ENCODE assay signal across 16 mouse cellular contexts in the genomic region with DNA sequence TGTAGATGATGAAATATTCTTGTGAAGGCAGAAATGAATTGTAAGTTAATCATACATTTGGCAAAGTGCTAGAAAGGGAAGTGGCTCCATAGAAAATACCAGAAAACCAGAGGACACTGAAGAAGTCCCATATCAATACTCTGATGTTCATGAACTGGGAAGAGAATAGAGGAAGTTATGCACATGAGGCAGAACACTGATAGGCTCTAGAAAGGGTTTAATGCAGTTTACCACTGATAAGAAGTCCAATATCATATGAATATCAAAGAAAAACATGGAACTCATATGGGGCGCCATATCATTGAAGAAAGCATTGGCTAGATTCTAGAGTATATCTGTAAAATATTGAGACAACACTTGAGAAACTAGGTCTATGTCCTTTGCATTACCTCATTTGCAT.
"Had no signal": no experiment of that assay in that cellular context is flagged by ENCODE, and none has a peak within 500 bp of the region (broad histone marks: within the 10 kb centered on the region; RNA-seq: fewer than 3 reads in every experiment).

No protein-coding gene starts in this region.

- DNase-seq: retina, postnatal 1 day; right cerebral cortex, adult 18-20 months; right cerebral cortex, postnatal 14 days; right cerebral cortex, postnatal 25 days; right cerebral cortex, postnatal 4 days; spleen, adult 18-20 months; thymus, adult 18-20 months; thymus, adult 2 months; thymus, postnatal 14 days; thymus, postnatal 25 days; thymus, postnatal 36 days; thymus, postnatal 4 days had no signal

- H3K4me2 ChIP-seq: neural tube, embryonic 13.5 days; neural tube, embryonic 15.5 days; stomach, embryonic 15.5 days had no signal

- H3K36me3 ChIP-seq: neural tube, embryonic 13.5 days; neural tube, embryonic 15.5 days; stomach, embryonic 15.5 days had no signal

- H3K9ac ChIP-seq: neural tube, embryonic 13.5 days; neural tube, embryonic 15.5 days; stomach, embryonic 15.5 days had no signal

- H3K9me3 ChIP-seq: neural tube, embryonic 13.5 days; neural tube, embryonic 15.5 days; stomach, embryonic 15.5 days had no signal

- H3K4me1 ChIP-seq: neural tube, embryonic 13.5 days; neural tube, embryonic 15.5 days; stomach, embryonic 15.5 days had no signal

- H3K4me3 ChIP-seq: neural tube, embryonic 13.5 days; neural tube, embryonic 15.5 days; stomach, embryonic 15.5 days had no signal

- H3K27ac ChIP-seq: neural tube, embryonic 13.5 days; neural tube, embryonic 15.5 days; stomach, embryonic 15.5 days; stomach, postnatal 0 days had no signal

- H3K27me3 ChIP-seq: neural tube, embryonic 13.5 days; neural tube, embryonic 15.5 days; stomach, embryonic 15.5 days had no signal
